Mouse (Mus musculus) adipose tissue, adult 10 weeks (tissue): ENCODE data around the gene Sfrp4. TPM values are rescaled to one million over a fixed set of nuclear protein-coding genes. Genes with fewer than 3 reads are reported as not detected.

ENCODE experiments used
- polyA plus RNA-seq: library from polyadenylated mRNA; stranded (reverse); fragments of 350-450 nt; fragmentation: Illumina TruSeq; extraction: RNeasy Lipid Tissue Mini Kit (QIAGEN cat#74804); gene quantifications from one replicate; pipeline ENCODE4 v1.2.3, GENCODE M21; 2014; ENCODE audit warnings: low read depth, low replicate concordance

The Sfrp4 gene
- polyA plus RNA-seq, result 3.5 TPM

DNA sequence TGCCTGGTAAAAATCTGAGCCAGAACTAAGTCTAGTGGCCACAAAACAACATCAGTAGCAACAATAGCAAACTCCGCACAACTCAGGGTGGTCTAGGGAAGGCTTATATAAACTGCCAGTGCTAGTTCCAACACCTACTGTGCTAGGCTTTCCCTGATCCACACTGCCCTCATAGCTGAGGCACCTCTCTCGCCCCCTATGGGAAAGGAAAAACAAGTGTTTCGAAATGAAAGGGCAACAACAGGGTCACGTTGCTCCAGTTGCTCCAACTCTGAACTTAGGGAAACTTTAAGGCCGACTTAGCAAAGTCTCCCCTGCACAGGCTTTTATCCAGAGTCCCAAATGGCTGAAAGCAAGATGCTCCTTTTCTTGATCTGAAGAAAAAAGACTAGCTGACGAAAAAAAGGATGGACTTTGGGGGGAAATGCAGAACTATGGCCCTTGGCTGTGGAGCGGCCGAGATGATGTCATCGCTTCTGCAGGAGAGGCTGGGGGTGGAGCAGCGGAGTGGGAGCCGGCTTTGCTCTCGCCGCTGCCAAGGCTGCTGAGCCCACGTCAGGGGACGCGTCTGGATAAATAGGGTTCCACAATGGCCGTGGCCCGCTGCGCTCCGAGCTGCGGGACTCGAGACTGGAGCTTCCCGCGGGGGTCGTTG is at the start of gene Sfrp4:
TSS of gene Sfrp4 (plus strand) at position 532 of the 655 bp plus-strand sequence.

DNA sequence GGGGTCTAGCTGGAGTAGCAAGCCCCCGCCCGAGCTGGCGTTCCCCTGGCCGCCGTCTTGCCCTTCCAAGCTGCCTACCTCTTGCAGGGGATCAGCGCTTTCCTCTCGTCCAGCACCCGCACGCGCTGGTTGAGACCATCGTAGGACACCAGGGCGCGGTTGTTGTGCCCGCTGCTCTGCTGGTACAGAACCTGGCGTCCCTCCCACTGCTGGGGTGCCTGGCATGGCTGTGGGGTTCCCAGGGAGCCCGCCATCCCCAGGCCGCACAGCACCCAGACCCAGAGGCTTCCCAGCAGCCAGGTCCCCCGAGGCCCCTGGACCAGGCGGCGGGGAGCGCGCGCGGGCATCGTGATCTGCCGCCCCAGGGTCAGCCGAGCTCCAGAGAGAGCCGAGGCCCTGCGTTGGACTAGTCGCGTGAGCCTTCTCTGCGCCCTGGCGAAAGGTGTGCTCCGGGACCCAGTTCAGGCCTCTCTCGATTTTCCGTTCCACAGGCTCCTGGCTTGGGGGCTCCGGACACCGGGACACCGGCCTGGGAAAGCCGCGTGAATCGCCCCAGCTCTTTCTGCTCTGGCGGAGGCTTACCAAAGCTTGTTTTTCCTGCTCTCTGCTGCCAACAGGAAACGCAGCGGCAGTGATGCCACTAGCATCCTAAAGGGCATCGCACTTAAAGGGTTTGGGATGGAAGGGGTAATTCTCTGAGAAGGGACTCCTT is 3.5 kb upstream of the Sfrp4 start, which contains the start of gene Epdr1:
TSS of gene Epdr1 (minus strand) at position 712 of the 712 bp plus-strand sequence.

Other genes starting within 250 kb of the Sfrp4 start
- 32.7 TPM for gene Stard3nl, start 227.3 kb upstream of the Sfrp4 start, polyA plus RNA-seq
- 8.1 TPM for gene Epdr1, start 3.2 kb upstream of the Sfrp4 start, polyA plus RNA-seq
- gene Nme8, start 74.7 kb downstream of the Sfrp4 start, polyA plus RNA-seq, result 3.7 TPM
- 0.27 TPM for gene Gpr141, start 201.2 kb downstream of the Sfrp4 start, polyA plus RNA-seq